In genomic region chr17:84039444-84039843, GRCm38 (mm10) we compare ENCODE assay signal across 16 mouse cellular contexts.
A peak's percentile ranks its signal among the peaks of the same experiment; 100 is the strongest.
DNase-seq lines count a peak whose midpoint lies in the region; ATAC-seq and TF ChIP-seq lines count a peak whose summit lies in the region.
"Had no signal": no experiment of that assay in that cellular context is flagged by ENCODE, and none has a peak within 500 bp of the region (broad histone marks: within the 10 kb centered on the region; RNA-seq: fewer than 3 reads in every experiment).

No protein-coding gene starts in this region.

- no peak overlapping the region for H3K27ac ChIP-seq in cerebellum, adult 2 months (ENCODE audit: insufficient read depth, low read length)
- H3K27ac ChIP-seq in liver, embryonic 11.5 days (ENCODE audit: low read depth, low read length): no peak overlapping the region
- H3K27ac ChIP-seq: stomach, embryonic 15.5 days had no signal

- no peak for DNase-seq in cerebellum, adult 2 months
- DNase-seq in cerebellum, postnatal 36 days: no peak
- peak; percentile 42 for DNase-seq in liver
- DNase-seq in liver, embryonic 11.5 days (ENCODE audit: low spot score): no peak
- no peak for DNase-seq in T-cell, adult 2 months (ENCODE audit: low spot score)
- DNase-seq in thymus, postnatal 10 days (ENCODE audit: low spot score in 2 of 2): no peak
- DNase-seq: cerebellum, postnatal 25 days; gastrocnemius, postnatal 25 days; kidney, postnatal 25 days had no signal

- TF ChIP-seq CTCF in cerebellum, adult 2 months (IDR thresholded peaks at IDR 0.05; ENCODE audit: borderline replicate concordance, insufficient read depth, low read depth, low read length): 0 out of 2 replicates have a peak, but pooled peaks have one; percentile 5

- no peaks in the 10 kb centered on the region for H3K27me3 ChIP-seq in cerebellum, adult 2 months (ENCODE audit: control insufficient read depth, insufficient read depth, low read length)
- no peaks in the 10 kb centered on the region; the same call in 1 of the 2 replicates for H3K27me3 ChIP-seq in liver, embryonic 11.5 days (replicated peaks; ENCODE audit: control insufficient read depth, insufficient read depth, low read length)
- H3K27me3 ChIP-seq: limb, embryonic 15.5 days; stomach, embryonic 15.5 days had no signal

- ATAC-seq in liver, embryonic 11.5 days (replicated peaks; ENCODE audit: low FRiP score): no peak
- ATAC-seq in common myeloid progenitor, adult 5-6 weeks (replicated peaks; ENCODE audit: low read depth, poor library complexity, severe bottlenecking): peak; percentile 36
- peak; percentile 89 for ATAC-seq in megakaryocyte-erythroid progenitor cell, adult 5-6 weeks (replicated peaks; ENCODE audit: low FRiP score, low TSS enrichment, poor library complexity, severe bottlenecking)
- ATAC-seq: forebrain, embryonic 16.5 days; inflammation-experienced regulatory T-cells, adult 6 months had no signal

- no peak for TF ChIP-seq POLR2A in cerebellum, adult 2 months (IDR thresholded peaks at IDR 0.05; ENCODE audit: borderline replicate concordance, insufficient read depth, low read length)

- no peak overlapping the region for H3K4me3 ChIP-seq in cerebellum, adult 2 months (replicated peaks; ENCODE audit: insufficient read depth, low read depth, low read length)
- H3K4me3 ChIP-seq in liver, embryonic 11.5 days (ENCODE audit: low read depth, low read length): no peak overlapping the region
- H3K4me3 ChIP-seq: limb, embryonic 15.5 days; myocyte; stomach, embryonic 15.5 days had no signal

- H3K4me1 ChIP-seq in cerebellum, adult 2 months (ENCODE audit: control insufficient read depth, insufficient read depth, low read length): no peaks in the 10 kb centered on the region
- peaks cover 4% of the 10 kb centered on the region for H3K4me1 ChIP-seq in liver, embryonic 11.5 days (replicated peaks; ENCODE audit: control insufficient read depth, insufficient read depth, low read length)

- 86% methylated on average over 10 of the region's 10 CpGs for WGBS in cerebellum, adult 2 months
- 71% methylated on average over 10 of the region's 10 CpGs for WGBS in liver, embryonic 11.5 days

- H3K4me2 ChIP-seq in liver, embryonic 11.5 days: no peak overlapping the region
- H3K4me2 ChIP-seq: limb, embryonic 15.5 days; stomach, embryonic 15.5 days had no signal

- H3K9ac ChIP-seq in liver, embryonic 11.5 days (ENCODE audit: low read depth, low read length): no peak overlapping the region
- H3K9ac ChIP-seq: limb, embryonic 15.5 days; stomach, embryonic 15.5 days had no signal

- H3K9me3 ChIP-seq in liver, embryonic 11.5 days (ENCODE audit: control insufficient read depth, low read length): no peaks in the 10 kb centered on the region
- H3K9me3 ChIP-seq: stomach, embryonic 15.5 days had no signal

- H3K36me3 ChIP-seq in liver, embryonic 11.5 days (ENCODE audit: control insufficient read depth, insufficient read depth, low read length): no peaks in the 10 kb centered on the region
- H3K36me3 ChIP-seq: limb, embryonic 15.5 days; stomach, embryonic 15.5 days had no signal
